Mouse (Mus musculus): ENCODE measurements around the gene Cfl2. TPM values are rescaled to one million over a fixed set of nuclear protein-coding genes. Genes with fewer than 3 reads are reported as not detected.

The Cfl2 gene
- polyA plus RNA-seq, 1 experiment from 2014 or later, result 182 TPM

- Histone ChIP-seq H3K36me3 (no peaks in the 10 kb centered on the region), H3K9me3 (no peaks in the 10 kb centered on the region), H3K27me3 (no peaks in the 10 kb centered on the region), H3K4me3 (no peak overlapping the region), H3K9ac (no peak overlapping the region), H3K4me2 (no peak overlapping the region), H3K27ac (no peak overlapping the region), H3K4me1 (peaks cover 9% of the 10 kb centered on the region)
- 93% methylated on average over 3 of the region's 3 CpGs for WGBS
- ATAC-seq (ENCODE audit: borderline replicate concordance, extremely low read depth, low FRiP score, low TSS enrichment), result no peak
Observed at GRCm38 (mm10) chr12:54825202-54825601, 37.5 kb downstream of the Cfl2 start.

- H3K9me3 ChIP-seq, result no peaks in the 10 kb centered on the region
- ATAC-seq (ENCODE audit: borderline replicate concordance, extremely low read depth, low FRiP score, low TSS enrichment), result 0 out of 2 replicates have a peak, but pooled peaks have one; percentile 27
- WGBS, result 43% methylated on average over 4 of the region's 4 CpGs
Observed at GRCm38 (mm10) chr12:54822836-54823426, 39.7 kb downstream of the Cfl2 start.

GRCm38 (mm10) chr12:54820684-54821161 is 42.0 kb downstream of the Cfl2 start:
- no peak overlapping the region for H3K9ac ChIP-seq
- H3K27me3 ChIP-seq, result no peaks in the 10 kb centered on the region
- H3K9me3 ChIP-seq, result no peaks in the 10 kb centered on the region
- no peaks in the 10 kb centered on the region for H3K36me3 ChIP-seq
- H3K4me1 ChIP-seq, result peaks cover 9% of the 10 kb centered on the region
- H3K27ac ChIP-seq, result no peak overlapping the region
- no peak for ATAC-seq (ENCODE audit: borderline replicate concordance, extremely low read depth, low FRiP score, low TSS enrichment)
- 54% methylated on average over 2 of the region's 2 CpGs for WGBS
- H3K4me2 ChIP-seq, result no peak overlapping the region
- no peak overlapping the region for H3K4me3 ChIP-seq

More at GRCm38 (mm10) chr12:54822836-54823426, 39.7 kb downstream of the Cfl2 start:
- H3K4me3 ChIP-seq, result no peak overlapping the region
- H3K36me3 ChIP-seq, result no peaks in the 10 kb centered on the region
- no peaks in the 10 kb centered on the region for H3K27me3 ChIP-seq
- H3K9ac ChIP-seq, result no peak overlapping the region
- H3K4me2 ChIP-seq, result no peak overlapping the region
- H3K4me1 ChIP-seq, result peaks cover 9% of the 10 kb centered on the region
- H3K27ac ChIP-seq, result no peak overlapping the region

- Histone ChIP-seq H3K4me1 (peaks cover 9% of the 10 kb centered on the region), H3K9me3 (no peaks in the 10 kb centered on the region), H3K9ac (no peak overlapping the region), H3K27ac (no peak overlapping the region), H3K36me3 (no peaks in the 10 kb centered on the region), H3K27me3 (no peaks in the 10 kb centered on the region), H3K4me3 (no peak overlapping the region), H3K4me2 (no peak overlapping the region)
- WGBS, result 42% methylated on average over 6 of the region's 6 CpGs
- no peak for ATAC-seq (ENCODE audit: borderline replicate concordance, extremely low read depth, low FRiP score, low TSS enrichment)
Observed at GRCm38 (mm10) chr12:54819181-54819935, 43.3 kb downstream of the Cfl2 start.

- Histone ChIP-seq H3K9ac (no peak overlapping the region), H3K4me1 (peaks cover 6% of the 10 kb centered on the region; the same call in 1 of the 2 replicates), H3K4me3 (no peak overlapping the region), H3K9me3 (no peaks in the 10 kb centered on the region), H3K4me2 (no peak overlapping the region), H3K27me3 (no peaks in the 10 kb centered on the region), H3K36me3 (no peaks in the 10 kb centered on the region), H3K27ac (no peak overlapping the region)
- 37% methylated on average over 2 of the region's 2 CpGs for WGBS
- ATAC-seq (ENCODE audit: borderline replicate concordance, extremely low read depth, low FRiP score, low TSS enrichment), result peak; percentile 44; the same call in 1 of the 2 replicates
Observed at GRCm38 (mm10) chr12:54810142-54810541, 52.5 kb downstream of the Cfl2 start.

Other genes starting within 250 kb of the Cfl2 start
- 192 and 200 TPM in 2 replicates for gene Sptssa, start 206.3 kb downstream of the Cfl2 start, polyA plus RNA-seq (2015; fragmentation: Nextera tagmentation; extraction: Ambion mirVana)
- gene Eapp, start 167.0 kb downstream of the Cfl2 start, polyA plus RNA-seq (2015; fragmentation: Nextera tagmentation; extraction: Ambion mirVana), result 54.9 and 57.5 TPM in 2 replicates
- gene Snx6, start 67.2 kb downstream of the Cfl2 start, polyA plus RNA-seq (2015; fragmentation: Nextera tagmentation; extraction: Ambion mirVana), result 172 and 174 TPM in 2 replicates
- not detected in 2 replicates for gene Gm20403, start 123.7 kb upstream of the Cfl2 start, polyA plus RNA-seq (2015; fragmentation: Nextera tagmentation; extraction: Ambion mirVana)
- gene Baz1a, start 151.5 kb upstream of the Cfl2 start, polyA plus RNA-seq (2015; fragmentation: Nextera tagmentation; extraction: Ambion mirVana), result 20.1 and 24.8 TPM in 2 replicates
- 37.7 and 39.5 TPM in 2 replicates for gene 2700097O09Rik, start 217.2 kb upstream of the Cfl2 start, polyA plus RNA-seq (2015; fragmentation: Nextera tagmentation; extraction: Ambion mirVana)
- gene Srp54a, start 217.4 kb upstream of the Cfl2 start, polyA plus RNA-seq (2015; fragmentation: Nextera tagmentation; extraction: Ambion mirVana), result 165 and 178 TPM in 2 replicates

Measured in lung, embryonic 15.5 days (tissue).